Mouse (Mus musculus) stomach, postnatal 0 days (tissue): ENCODE results near the gene Cxadr.

Source experiments
- CTCF ChIP-seq: IDR thresholded peaks from 2 replicates; pipeline ENCODE4 v1.5.1; 2016; ENCODE audit warnings: antibody characterized with exemption, low read depth, mild to moderate bottlenecking, moderate library complexity
- EP300 ChIP-seq: optimal IDR thresholded peaks from 2 replicates; pipeline ENCODE3; 2016; ENCODE audit warnings: antibody characterized with exemption

GRCm38 (mm10) chr16:78302678-78303050 is 1.4 kb downstream of the Cxadr start:
- TF ChIP-seq CTCF: no peak
- no peak for TF ChIP-seq EP300
